Mouse (Mus musculus): ENCODE results near the gene Olfr373. TPM values are rescaled to one million over a fixed set of nuclear protein-coding genes. Genes with fewer than 3 reads are reported as not detected.
"Not testable (repeated sequence)": the region's sequence is repeated elsewhere in the genome, so short reads cannot be mapped to it uniquely, and the experiment has no call there.

The Olfr373 gene
- polyA plus RNA-seq (2012; ENCODE audit: insufficient read depth, insufficient read length, missing spikeins): not detected in 2 replicates

GRCm38 (mm10) chr8:72082877-72083276, at the start of gene Olfr373:
Gene Olfr373, plus strand, starts transcription at chr8:72083177.
- not testable (repeated sequence) for H3K4me1 ChIP-seq (ENCODE audit: control insufficient read depth, insufficient read depth, insufficient read length, low read length); H3K27ac ChIP-seq (replicated peaks; ENCODE audit: low read depth, low read length); H3K4me3 ChIP-seq (ENCODE audit: insufficient read depth, low read depth, low read length)

GRCm38 (mm10) chr8:72040918-72041317, 42.1 kb upstream of the Olfr373 start, which contains the start of gene Olfr372:
Gene Olfr372, plus strand, starts transcription at chr8:72041218.
- not testable (repeated sequence) for H3K4me1 ChIP-seq (ENCODE audit: control insufficient read depth, insufficient read depth, insufficient read length, low read length); H3K27ac ChIP-seq (replicated peaks; ENCODE audit: low read depth, low read length); H3K4me3 ChIP-seq (ENCODE audit: insufficient read depth, low read depth, low read length)

- no peak overlapping the region for H3K4me3 ChIP-seq (ENCODE audit: insufficient read depth, low read depth, low read length)
- H3K27ac ChIP-seq (replicated peaks; ENCODE audit: low read depth, low read length): no peak overlapping the region
- H3K4me1 ChIP-seq (ENCODE audit: control insufficient read depth, insufficient read depth, insufficient read length, low read length): no peaks in the 10 kb centered on the region
These were observed 40.5 kb upstream of the Olfr373 start for GRCm38 (mm10) chr8:72042493-72042892.

GRCm38 (mm10) chr8:72054633-72055032, 28.3 kb upstream of the Olfr373 start:
- H3K4me1 ChIP-seq (ENCODE audit: control insufficient read depth, insufficient read depth, insufficient read length, low read length): not testable (repeated sequence)

GRCm38 (mm10) chr8:72057643-72058042, 25.3 kb upstream of the Olfr373 start:
- H3K4me3 ChIP-seq (ENCODE audit: insufficient read depth, low read depth, low read length); H3K4me1 ChIP-seq (ENCODE audit: control insufficient read depth, insufficient read depth, insufficient read length, low read length); H3K27ac ChIP-seq (replicated peaks; ENCODE audit: low read depth, low read length): not testable (repeated sequence)

More at GRCm38 (mm10) chr8:72054633-72055032, 28.3 kb upstream of the Olfr373 start:
- H3K27ac ChIP-seq (replicated peaks; ENCODE audit: low read depth, low read length); H3K4me3 ChIP-seq (ENCODE audit: insufficient read depth, low read depth, low read length): not testable (repeated sequence)

GRCm38 (mm10) chr8:72066819-72067399, 16.1 kb upstream of the Olfr373 start:
- H3K4me3 ChIP-seq (ENCODE audit: insufficient read depth, low read depth, low read length); H3K4me1 ChIP-seq (ENCODE audit: control insufficient read depth, insufficient read depth, insufficient read length, low read length); H3K27ac ChIP-seq (replicated peaks; ENCODE audit: low read depth, low read length): not testable (repeated sequence)

GRCm38 (mm10) chr8:72084744-72085143, 1.8 kb downstream of the Olfr373 start:
- no peaks in the 10 kb centered on the region for H3K4me1 ChIP-seq (ENCODE audit: control insufficient read depth, insufficient read depth, insufficient read length, low read length)
- no peak overlapping the region for H3K27ac ChIP-seq (replicated peaks; ENCODE audit: low read depth, low read length)
- no peak overlapping the region for H3K4me3 ChIP-seq (ENCODE audit: insufficient read depth, low read depth, low read length)

- not testable (repeated sequence) for H3K27ac ChIP-seq (replicated peaks; ENCODE audit: low read depth, low read length); H3K4me3 ChIP-seq (ENCODE audit: insufficient read depth, low read depth, low read length); H3K4me1 ChIP-seq (ENCODE audit: control insufficient read depth, insufficient read depth, insufficient read length, low read length)
These were observed 4.6 kb downstream of the Olfr373 start for GRCm38 (mm10) chr8:72087611-72088010.

GRCm38 (mm10) chr8:72096721-72097120, 13.7 kb downstream of the Olfr373 start:
- not testable (repeated sequence) for H3K4me1 ChIP-seq (ENCODE audit: control insufficient read depth, insufficient read depth, insufficient read length, low read length); H3K4me3 ChIP-seq (ENCODE audit: insufficient read depth, low read depth, low read length); H3K27ac ChIP-seq (replicated peaks; ENCODE audit: low read depth, low read length)

- not testable (repeated sequence) for H3K27ac ChIP-seq (replicated peaks; ENCODE audit: low read depth, low read length); H3K4me1 ChIP-seq (ENCODE audit: control insufficient read depth, insufficient read depth, insufficient read length, low read length); H3K4me3 ChIP-seq (ENCODE audit: insufficient read depth, low read depth, low read length)
These were observed 16.6 kb downstream of the Olfr373 start for GRCm38 (mm10) chr8:72099377-72100103.

GRCm38 (mm10) chr8:72105165-72105564, 22.2 kb downstream of the Olfr373 start:
- Histone ChIP-seq H3K4me3 (ENCODE audit: insufficient read depth, low read depth, low read length) (no peak overlapping the region), H3K27ac (replicated peaks; ENCODE audit: low read depth, low read length) (no peak overlapping the region), H3K4me1 (ENCODE audit: control insufficient read depth, insufficient read depth, insufficient read length, low read length) (no peaks in the 10 kb centered on the region)

GRCm38 (mm10) chr8:72106740-72107139, 23.8 kb downstream of the Olfr373 start, which contains the start of gene Olfr374:
Gene Olfr374, plus strand, starts transcription at chr8:72107040.
- no peak within 1 kb of the TSS for H3K4me3 ChIP-seq (ENCODE audit: insufficient read depth, low read depth, low read length)
- no peak within 1 kb of the TSS for H3K27ac ChIP-seq (replicated peaks; ENCODE audit: low read depth, low read length)

GRCm38 (mm10) chr8:72110876-72111275, 27.9 kb downstream of the Olfr373 start:
- no peak overlapping the region for H3K27ac ChIP-seq (replicated peaks; ENCODE audit: low read depth, low read length)
- no peaks in the 10 kb centered on the region for H3K4me1 ChIP-seq (ENCODE audit: control insufficient read depth, insufficient read depth, insufficient read length, low read length)
- H3K4me3 ChIP-seq (ENCODE audit: insufficient read depth, low read depth, low read length): no peak overlapping the region

More at GRCm38 (mm10) chr8:72106740-72107139, 23.8 kb downstream of the Olfr373 start, which contains the start of gene Olfr374:
- no peaks in the 10 kb centered on the region for H3K4me1 ChIP-seq (ENCODE audit: control insufficient read depth, insufficient read depth, insufficient read length, low read length)

- no peaks in the 10 kb centered on the region for H3K4me1 ChIP-seq (ENCODE audit: control insufficient read depth, insufficient read depth, insufficient read length, low read length)
- no peak overlapping the region for H3K4me3 ChIP-seq (ENCODE audit: insufficient read depth, low read depth, low read length)
- no peak overlapping the region for H3K27ac ChIP-seq (replicated peaks; ENCODE audit: low read depth, low read length)
These were observed 29.5 kb downstream of the Olfr373 start for GRCm38 (mm10) chr8:72112486-72112885.

GRCm38 (mm10) chr8:72115202-72115601, 32.2 kb downstream of the Olfr373 start:
- H3K27ac ChIP-seq (replicated peaks; ENCODE audit: low read depth, low read length): no peak overlapping the region
- H3K4me1 ChIP-seq (ENCODE audit: control insufficient read depth, insufficient read depth, insufficient read length, low read length): no peaks in the 10 kb centered on the region
- H3K4me3 ChIP-seq (ENCODE audit: insufficient read depth, low read depth, low read length): no peak overlapping the region

GRCm38 (mm10) chr8:72118616-72119015, 35.6 kb downstream of the Olfr373 start:
- Histone ChIP-seq H3K4me3 (ENCODE audit: insufficient read depth, low read depth, low read length) (no peak overlapping the region), H3K27ac (replicated peaks; ENCODE audit: low read depth, low read length) (no peak overlapping the region), H3K4me1 (ENCODE audit: control insufficient read depth, insufficient read depth, insufficient read length, low read length) (no peaks in the 10 kb centered on the region)
